ENCODE assay signal across 10 mouse cellular contexts in the genomic region with DNA sequence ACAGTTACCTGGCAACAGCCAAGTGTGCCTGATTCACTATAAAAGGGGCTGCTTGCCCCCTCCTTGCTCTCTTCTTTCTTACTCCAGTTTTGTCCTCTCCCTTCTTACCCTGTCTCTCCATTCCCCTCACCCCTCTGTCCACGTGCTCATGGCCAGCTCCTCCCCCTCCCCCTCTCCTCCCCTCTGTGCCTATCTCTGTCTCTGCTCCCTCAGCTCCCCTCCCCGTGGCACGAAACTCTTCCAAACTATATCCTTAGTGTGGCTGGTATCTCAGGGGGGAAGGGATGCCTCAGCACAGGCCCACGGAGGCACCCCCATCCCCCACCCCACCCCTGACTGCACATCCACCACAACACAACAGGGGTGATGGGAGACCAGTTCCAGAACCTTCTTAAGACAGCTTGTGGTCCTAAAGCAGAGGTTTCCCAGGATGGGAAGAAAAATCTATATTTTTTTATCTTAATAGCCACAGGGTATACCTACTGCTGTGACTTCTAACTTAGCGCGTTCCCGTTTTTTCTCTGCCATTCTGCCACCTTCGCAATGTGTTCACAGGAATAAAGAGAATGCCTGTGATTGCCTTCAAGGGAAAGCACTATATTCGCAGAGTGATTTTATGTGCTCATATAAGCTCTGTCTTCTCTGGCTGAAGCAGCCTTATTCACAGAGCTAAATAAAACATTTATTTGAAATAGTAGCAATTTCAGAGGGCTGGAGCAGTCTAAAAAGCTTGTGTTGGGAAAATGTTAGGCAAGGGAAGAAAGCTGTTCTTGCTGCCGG.
DNase-seq lines count a peak whose midpoint lies in the region; ATAC-seq and TF ChIP-seq lines count a peak whose summit lies in the region.
"Had no signal": no experiment of that assay in that cellular context is flagged by ENCODE, and none has a peak within 500 bp of the region (broad histone marks: within the 10 kb centered on the region; RNA-seq: fewer than 3 reads in every experiment).

No protein-coding gene starts in this region.

- no peaks in the 10 kb centered on the region for H3K36me3 ChIP-seq in heart, embryonic 15.5 days
- no peaks in the 10 kb centered on the region for H3K36me3 ChIP-seq in forebrain, postnatal 0 days (ENCODE audit: insufficient read depth)
- H3K36me3 ChIP-seq in midbrain, embryonic 12.5 days = no peaks in the 10 kb centered on the region
- no peaks in the 10 kb centered on the region for H3K36me3 ChIP-seq in intestine, embryonic 15.5 days

- peaks cover 58% of the 10 kb centered on the region for H3K4me1 ChIP-seq in heart, embryonic 15.5 days (replicated peaks)
- H3K4me1 ChIP-seq in forebrain, postnatal 0 days (ENCODE audit: insufficient read depth) = peaks cover 33% of the 10 kb centered on the region
- peaks cover 39% of the 10 kb centered on the region for H3K4me1 ChIP-seq in midbrain, embryonic 12.5 days
- peaks cover 35% of the 10 kb centered on the region for H3K4me1 ChIP-seq in intestine, embryonic 15.5 days (replicated peaks)

- no peak for TF ChIP-seq CTCF in forebrain, postnatal 0 days (IDR thresholded peaks at IDR 0.05; ENCODE audit: low read depth)

- DNase-seq in heart, adult 9 months (ENCODE audit: low spot score in 2 of 2) = no peak
- DNase-seq in brain, adult 2 months (ENCODE audit: low read depth, low spot score) = peak; percentile 74
- peak; percentile 55 for DNase-seq in forebrain, postnatal 0 days
- no peak for DNase-seq in spleen, adult 18-20 months
- no peak for DNase-seq in right cerebral cortex, postnatal 4 days
- DNase-seq: gastrocnemius, postnatal 25 days; layer of hippocampus, postnatal 36 days had no signal

- H3K4me3 ChIP-seq in heart, embryonic 15.5 days = no peak overlapping the region
- no peak overlapping the region for H3K4me3 ChIP-seq in forebrain, postnatal 0 days (ENCODE audit: low read depth, low read length)
- H3K4me3 ChIP-seq in midbrain, embryonic 12.5 days = no peak overlapping the region
- no peak overlapping the region for H3K4me3 ChIP-seq in intestine, embryonic 15.5 days (replicated peaks)

- 60% methylated on average over 10 of the region's 10 CpGs for WGBS in heart, embryonic 15.5 days
- 39% methylated on average over 10 of the region's 10 CpGs for WGBS in forebrain, postnatal 0 days
- 62% methylated on average over 10 of the region's 10 CpGs for WGBS in midbrain, embryonic 12.5 days
- 56% methylated on average over 10 of the region's 10 CpGs for WGBS in intestine, embryonic 15.5 days

- no peaks in the 10 kb centered on the region for H3K27me3 ChIP-seq in heart, embryonic 15.5 days
- no peaks in the 10 kb centered on the region for H3K27me3 ChIP-seq in forebrain, postnatal 0 days (ENCODE audit: insufficient read depth, low read length)
- peaks cover 3% of the 10 kb centered on the region; the same call in 1 of the 2 replicates for H3K27me3 ChIP-seq in midbrain, embryonic 12.5 days
- H3K27me3 ChIP-seq in intestine, embryonic 15.5 days (replicated peaks) = no peaks in the 10 kb centered on the region

- no peaks in the 10 kb centered on the region for H3K9me3 ChIP-seq in heart, embryonic 15.5 days (replicated peaks)
- H3K9me3 ChIP-seq in forebrain, postnatal 0 days (ENCODE audit: low read length) = no peaks in the 10 kb centered on the region
- H3K9me3 ChIP-seq in midbrain, embryonic 12.5 days = no peaks in the 10 kb centered on the region
- no peaks in the 10 kb centered on the region for H3K9me3 ChIP-seq in intestine, embryonic 15.5 days

- 0 out of 2 replicates have a peak, but pooled peaks have one; percentile 38 for ATAC-seq in heart, embryonic 15.5 days (replicated peaks; ENCODE audit: insufficient number of reproducible peaks, insufficient read depth, low FRiP score, low read depth)
- ATAC-seq in forebrain, postnatal 0 days = peak; percentile 36
- ATAC-seq in midbrain, embryonic 12.5 days (ENCODE audit: low FRiP score, low read depth) = peak; percentile 61
- ATAC-seq in intestine, embryonic 15.5 days = no peak

- H3K4me2 ChIP-seq in heart, embryonic 15.5 days = no peak overlapping the region
- no peak overlapping the region for H3K4me2 ChIP-seq in forebrain, postnatal 0 days (ENCODE audit: low read depth)
- no peak overlapping the region for H3K4me2 ChIP-seq in midbrain, embryonic 12.5 days (replicated peaks)
- no peak overlapping the region for H3K4me2 ChIP-seq in intestine, embryonic 15.5 days (replicated peaks)

- no peak overlapping the region for H3K9ac ChIP-seq in heart, embryonic 15.5 days
- H3K9ac ChIP-seq in forebrain, postnatal 0 days = 0 out of 2 replicates have a peak overlapping the region, but pooled peaks have one; percentile 14
- no peak overlapping the region for H3K9ac ChIP-seq in midbrain, embryonic 12.5 days (replicated peaks)
- no peak overlapping the region for H3K9ac ChIP-seq in intestine, embryonic 15.5 days

- peak overlapping the region; percentile 53 for H3K27ac ChIP-seq in heart, embryonic 15.5 days
- peak overlapping the region; percentile 76 for H3K27ac ChIP-seq in forebrain, postnatal 0 days (ENCODE audit: low read depth, low read length)
- H3K27ac ChIP-seq in midbrain, embryonic 12.5 days (replicated peaks) = 0 out of 2 replicates have a peak overlapping the region, but pooled peaks have one; percentile 1
- no peak overlapping the region for H3K27ac ChIP-seq in intestine, embryonic 15.5 days

Comparison
In these comparisons a context has a peak if more than half of its experiments do, and no peak if none do; other contexts are left out.
1. DNase-seq: peak in brain, adult 2 months (single experiment) and forebrain, postnatal 0 days (single experiment); none in heart, adult 9 months (0 of 2), spleen, adult 18-20 months (0 of 2) and right cerebral cortex, postnatal 4 days (single experiment).